Mouse (Mus musculus) heart, postnatal 25 days (tissue): ENCODE measurements around the gene Hlx. TPM values are rescaled to one million over a fixed set of nuclear protein-coding genes. Genes with fewer than 3 reads are reported as not detected.

ENCODE experiments used
- DNase-seq: peaks from one replicate; pipeline ENCODE4 v3.0.0; 2022; ENCODE audit warnings: low spot score
- intact Hi-C: fragments of 180-260 bp; cut with DNase I; formaldehyde crosslinking; loops from one replicate; pipeline ENCODE4 v1.15.1; 2025
- total RNA-seq, 2 experiments: library from RNA; stranded (reverse); gene quantifications; 2 replicates each; pipeline ENCODE4 v1.2.3; 2021

Gene Hlx
- total RNA-seq, 2 experiments from 2014 or later, result 12.2 to 15.0 TPM

DNA sequence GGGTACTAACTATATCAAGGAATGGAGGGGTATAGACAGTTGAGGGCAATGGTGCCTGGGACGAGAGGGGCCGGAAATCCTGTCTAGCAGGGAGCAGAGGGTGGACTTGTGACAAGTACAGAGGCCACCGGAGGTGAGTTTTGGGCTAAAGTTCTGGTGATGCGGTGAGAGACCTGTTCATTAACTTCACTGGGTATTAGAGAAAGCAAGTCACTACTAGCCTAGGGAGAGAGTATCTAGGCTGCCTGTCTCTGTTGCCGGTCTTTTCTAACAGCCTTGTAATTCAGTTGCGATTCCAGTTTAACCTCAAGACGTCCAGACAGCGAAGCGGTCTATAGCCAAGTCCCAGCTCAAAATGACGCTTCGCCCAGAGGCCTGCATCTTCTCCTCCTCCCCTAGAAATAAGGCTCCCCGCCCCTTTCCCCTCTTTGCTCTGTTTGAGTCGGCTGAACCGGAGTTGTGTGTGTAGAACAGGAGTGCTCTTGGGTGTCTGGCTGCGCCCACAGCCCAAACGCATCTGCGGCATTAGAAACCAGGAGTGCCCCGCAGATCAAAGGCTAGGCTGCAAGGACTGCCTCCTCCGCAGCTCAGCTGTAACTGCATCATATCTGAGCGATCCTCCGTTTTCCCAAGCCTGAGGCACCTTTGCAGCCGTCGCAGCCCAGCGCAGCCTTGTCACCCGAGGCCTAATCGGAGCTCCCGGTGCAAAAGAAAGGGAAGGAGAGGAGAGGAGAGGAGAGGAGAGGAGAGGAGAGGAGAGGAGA is 1.8 kb upstream of the Hlx start:
- no peak for DNase-seq
- intact Hi-C loops, result loop anchor here (2.0 to 10.0 kb wide), 3 partner anchors 57 to 699 kb away; partner anchors contain the start of gene 1700056E22Rik

DNA sequence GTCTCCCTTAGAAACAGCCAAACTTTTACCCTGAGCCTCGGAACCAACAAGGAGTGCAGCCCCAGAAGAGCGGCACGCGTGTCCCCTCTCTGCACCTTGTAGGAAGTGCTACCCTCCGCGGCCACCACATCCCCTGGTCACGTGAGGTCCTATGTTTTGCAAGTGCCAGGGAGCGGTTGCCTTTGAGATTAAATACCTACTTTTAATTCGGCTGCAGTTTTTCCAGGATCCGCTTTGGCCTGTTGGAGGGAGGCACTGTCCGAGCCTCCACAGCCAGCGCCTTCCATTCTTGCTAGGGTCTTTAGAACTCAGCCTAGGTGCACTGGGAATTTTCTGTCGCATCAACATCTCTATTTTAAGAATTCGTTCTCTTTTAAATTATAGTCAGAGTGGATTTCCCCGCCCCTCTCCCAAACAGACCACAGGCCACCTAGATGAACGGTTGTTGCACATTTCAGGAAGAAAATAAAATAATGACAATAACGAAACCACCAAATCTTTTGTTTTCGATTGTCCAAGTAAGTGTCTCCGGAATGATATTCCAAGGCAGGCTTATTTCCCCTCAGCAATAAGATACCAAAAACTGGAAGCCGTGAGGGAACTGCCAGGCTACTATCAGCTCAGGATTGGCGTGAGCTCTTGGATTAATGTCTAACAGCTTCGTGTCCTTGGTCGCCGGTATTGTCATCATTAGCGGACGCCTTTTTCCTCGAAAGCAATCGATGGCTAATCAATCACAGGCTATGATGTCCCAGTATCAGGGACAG is 1.1 kb upstream of the Hlx start:
- intact Hi-C loops, result loop anchor here (2.0 to 10.0 kb wide), 3 partner anchors 56 to 699 kb away; partner anchors contain the start of gene 1700056E22Rik
- no peak for DNase-seq

DNA sequence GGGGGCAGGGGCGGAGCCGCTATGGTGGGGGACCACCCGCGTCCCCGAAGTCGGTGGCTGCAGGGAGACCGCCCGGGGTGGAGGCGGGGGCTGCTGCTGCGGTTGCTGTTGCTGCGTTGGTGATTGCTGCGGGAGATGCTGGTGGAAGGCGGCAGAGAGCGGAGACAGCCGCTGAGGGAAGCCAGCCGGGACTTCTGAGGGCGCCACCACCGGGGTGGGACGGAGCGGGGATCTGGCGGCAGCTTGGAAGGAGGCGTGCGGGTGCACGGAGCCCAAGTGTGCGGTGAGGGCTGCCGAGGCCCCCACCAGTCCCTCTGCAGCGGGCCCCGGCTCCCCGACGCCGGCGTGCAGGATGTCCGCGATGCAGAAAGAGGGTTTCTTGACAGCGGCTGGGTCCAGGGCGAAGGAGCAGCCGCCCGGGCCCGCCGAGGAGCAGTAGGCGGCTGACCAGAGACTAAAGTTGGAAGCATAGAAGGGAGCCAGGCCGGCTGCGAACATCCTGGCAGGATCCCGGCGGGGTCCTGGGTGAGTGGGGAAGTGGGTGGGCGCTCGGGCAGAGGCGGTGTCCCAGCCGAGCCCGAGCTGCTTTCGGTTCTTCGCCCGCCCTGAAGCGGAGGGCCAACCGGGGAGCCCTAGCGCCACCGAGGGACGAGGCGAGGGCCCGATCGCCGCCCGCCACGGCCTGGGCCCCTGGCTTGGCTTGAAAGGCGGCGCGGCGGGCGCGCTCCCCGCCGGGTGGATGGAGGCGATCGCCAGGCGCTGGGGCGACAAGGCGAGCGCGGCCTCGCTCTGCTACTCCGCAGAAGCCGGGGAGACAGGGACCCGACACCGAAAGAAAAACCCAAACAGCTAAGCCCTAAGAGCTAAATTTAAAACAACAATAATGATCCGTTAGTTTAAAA is 524 bp downstream of the Hlx start:
- peak; percentile 50 for DNase-seq
- intact Hi-C loops, result loop anchor here (5.0 to 10.0 kb wide), 2 partner anchors 55 to 697 kb away; partner anchors contain the start of gene 1700056E22Rik

GRCm38 (mm10) chr1:184731091-184731640 is 1.3 kb downstream of the Hlx start:
- intact Hi-C loops, result loop anchor here (5.0 to 10.0 kb wide), 2 partner anchors 54 to 696 kb away; partner anchors contain the start of gene 1700056E22Rik
- no peak for DNase-seq

DNA sequence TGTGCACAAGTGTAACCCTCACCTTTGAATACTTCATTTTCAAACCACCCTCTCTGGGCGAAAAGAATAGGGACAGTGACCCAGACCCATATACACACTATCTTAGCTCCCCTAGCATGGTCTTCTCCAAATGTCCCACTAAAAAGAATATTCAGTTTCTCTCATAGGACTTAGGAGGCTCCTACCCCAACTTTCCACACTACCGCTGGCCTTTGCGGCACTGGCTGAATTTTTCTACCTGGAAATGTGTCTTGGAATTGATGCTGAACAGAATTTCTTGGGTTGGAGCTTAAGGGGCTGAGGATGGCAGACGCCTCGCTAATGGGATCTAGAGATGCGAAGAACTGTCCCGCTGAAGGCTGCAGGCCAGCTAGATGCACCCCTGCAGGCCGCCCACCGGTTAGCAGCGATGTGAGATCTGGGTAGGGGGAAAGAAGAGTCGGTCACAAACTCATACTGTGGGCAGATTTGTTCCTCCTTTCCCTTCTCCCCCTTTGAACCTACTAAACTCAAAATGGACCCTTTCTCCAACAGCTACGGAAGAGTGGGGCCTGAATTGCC is 1.9 kb downstream of the Hlx start:
- intact Hi-C loops, result loop anchor here (5.0 to 10.0 kb wide), 2 partner anchors 53 to 696 kb away; partner anchors contain the start of gene 1700056E22Rik
- no peak for DNase-seq

DNA sequence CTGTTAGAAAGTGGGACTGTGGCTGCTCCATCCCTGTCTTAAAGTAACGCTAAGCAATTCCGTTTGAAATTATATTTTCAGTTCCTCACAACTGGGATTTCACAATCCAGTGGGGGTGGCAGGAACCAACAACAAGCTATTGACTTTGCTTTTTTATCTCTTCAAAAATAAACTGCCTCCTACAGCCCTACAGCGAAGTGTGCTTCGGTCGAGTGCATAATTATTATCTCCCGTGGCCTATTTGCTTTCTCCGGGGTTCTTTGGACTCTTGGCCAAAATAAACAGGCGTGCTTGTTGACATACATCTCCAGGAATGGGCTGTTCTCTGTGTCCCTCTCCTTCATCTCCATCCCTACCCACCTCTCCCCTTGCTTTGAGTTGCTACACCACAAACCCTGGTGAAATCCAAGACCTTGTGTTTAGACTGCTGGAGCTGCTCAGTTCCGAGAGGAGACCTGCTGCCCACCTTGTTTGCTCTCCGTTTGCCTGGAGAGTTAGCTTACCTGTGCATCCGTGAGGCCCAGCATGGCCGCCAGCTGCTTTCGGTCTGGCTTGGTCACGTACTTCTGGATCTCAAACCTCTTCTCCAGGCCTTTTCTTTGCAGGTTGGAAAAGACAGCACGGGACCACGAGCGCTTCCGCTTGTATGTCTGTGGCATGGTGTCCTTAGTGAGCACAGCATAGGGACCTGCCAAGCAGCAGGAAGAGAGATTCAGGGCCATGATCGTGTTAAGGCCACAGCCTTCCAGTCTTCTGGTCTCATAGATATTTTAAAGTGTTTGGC is 2.9 kb downstream of the Hlx start:
- intact Hi-C loops, result loop anchor here (5.0 to 10.0 kb wide), 2 partner anchors 52 to 695 kb away; partner anchors contain the start of gene 1700056E22Rik
- no peak for DNase-seq

GRCm38 (mm10) chr1:184728561-184729115 is 3.8 kb downstream of the Hlx start:
- intact Hi-C loops, result no loop called here
- no peak for DNase-seq

DNA sequence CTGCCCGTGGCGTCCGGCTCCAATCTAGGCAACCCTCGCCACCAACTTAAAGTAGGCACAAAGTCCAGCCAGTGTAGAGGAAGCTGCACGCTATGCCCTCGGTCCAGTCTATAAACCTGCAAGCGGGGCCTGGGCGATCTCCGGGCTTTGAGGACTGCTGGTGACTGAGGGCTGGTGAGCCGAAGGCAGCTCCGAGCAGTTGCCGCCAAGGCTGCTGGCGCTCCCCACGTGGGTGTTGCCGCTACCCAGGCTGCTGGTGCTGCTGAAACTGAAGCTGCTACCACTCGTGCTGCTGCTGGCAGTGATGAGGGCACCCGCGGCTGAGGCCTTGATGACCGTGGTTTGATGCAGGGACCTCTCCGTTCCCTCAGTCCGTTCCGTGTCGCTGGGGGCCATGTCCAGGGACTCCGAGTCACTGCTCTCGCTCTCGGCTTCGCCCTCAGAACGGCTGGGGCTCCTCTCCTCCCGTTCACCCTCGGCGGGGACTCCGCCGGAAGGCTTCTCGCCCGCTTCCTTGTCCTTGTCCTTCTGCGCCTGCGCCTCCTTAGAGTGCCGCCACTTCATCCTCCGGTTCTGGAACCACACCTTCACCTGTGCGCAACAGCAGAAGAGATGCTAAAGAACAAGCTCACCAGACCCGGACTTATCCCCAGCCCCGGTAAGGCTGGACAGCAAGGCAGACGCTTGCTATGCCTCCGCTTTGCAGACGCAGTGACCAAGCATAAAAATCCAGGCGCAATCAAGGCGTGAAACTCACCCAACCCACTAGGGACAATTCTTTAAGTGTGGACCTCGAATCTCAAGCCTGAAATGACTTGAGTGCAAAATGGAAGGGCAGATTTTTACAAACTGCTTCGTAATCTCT is 4.8 kb downstream of the Hlx start:
- no peak for DNase-seq
- intact Hi-C loops, result no loop called here

DNA sequence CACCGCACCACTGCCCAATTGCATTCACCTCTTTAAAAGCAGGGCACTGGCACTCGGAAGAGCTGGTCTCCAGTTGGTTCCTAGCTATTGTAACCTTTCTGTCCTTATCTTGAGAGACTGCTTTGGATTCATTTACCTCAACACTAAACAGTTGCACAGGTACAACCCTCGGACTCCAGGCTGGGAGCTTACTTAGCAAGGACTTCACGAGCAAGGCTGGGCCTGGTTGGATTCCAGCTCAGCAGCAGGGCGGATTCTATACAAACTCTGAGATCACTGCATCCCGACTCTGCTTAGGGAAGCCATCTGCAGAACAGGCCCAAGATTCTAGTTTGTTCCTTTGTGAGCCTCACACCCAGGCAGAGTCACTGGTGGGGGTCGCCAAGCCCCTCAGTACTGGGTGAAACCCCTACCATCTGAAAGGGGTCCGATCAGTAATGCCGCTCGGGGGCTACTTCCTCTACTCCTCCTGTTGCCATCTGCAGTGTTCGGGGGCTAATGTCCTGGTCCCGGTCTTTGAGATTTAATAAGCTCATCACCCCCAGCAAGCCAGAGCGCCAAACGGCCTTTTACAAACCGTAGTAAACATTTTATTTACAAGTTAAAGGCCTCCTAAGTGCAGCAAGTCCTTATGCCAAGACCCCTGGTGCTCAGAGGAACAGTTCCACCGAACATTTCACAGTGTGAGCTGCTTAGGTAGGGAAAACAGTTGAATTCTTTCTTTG is 5.7 kb downstream of the Hlx start:
- intact Hi-C loops, result no loop called here
- no peak for DNase-seq

DNA sequence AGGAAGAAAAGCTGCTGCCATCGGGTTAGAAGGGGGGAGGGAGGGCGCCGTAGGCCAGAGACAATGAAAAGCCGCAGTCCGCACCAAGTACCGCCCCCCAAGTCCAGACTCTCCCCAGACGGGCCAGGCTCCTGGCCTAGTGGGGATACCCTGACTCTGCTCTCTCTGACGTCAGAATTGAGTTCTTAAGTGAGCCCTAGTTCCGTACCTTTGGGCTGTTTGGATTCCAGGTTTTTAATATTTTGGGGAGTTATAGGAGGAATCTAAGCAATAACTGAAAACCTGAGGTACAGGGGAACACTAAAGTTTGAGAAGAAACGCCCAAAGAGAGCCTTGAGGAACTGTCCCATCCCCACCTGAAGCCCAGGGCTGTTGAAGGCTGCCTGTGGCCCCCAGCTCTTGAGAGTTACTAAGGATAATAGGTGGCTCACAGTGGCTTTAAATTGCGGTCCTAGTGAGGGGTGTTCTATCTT is 7.1 kb downstream of the Hlx start:
- no peak for DNase-seq
- intact Hi-C loops, result no loop called here

DNA sequence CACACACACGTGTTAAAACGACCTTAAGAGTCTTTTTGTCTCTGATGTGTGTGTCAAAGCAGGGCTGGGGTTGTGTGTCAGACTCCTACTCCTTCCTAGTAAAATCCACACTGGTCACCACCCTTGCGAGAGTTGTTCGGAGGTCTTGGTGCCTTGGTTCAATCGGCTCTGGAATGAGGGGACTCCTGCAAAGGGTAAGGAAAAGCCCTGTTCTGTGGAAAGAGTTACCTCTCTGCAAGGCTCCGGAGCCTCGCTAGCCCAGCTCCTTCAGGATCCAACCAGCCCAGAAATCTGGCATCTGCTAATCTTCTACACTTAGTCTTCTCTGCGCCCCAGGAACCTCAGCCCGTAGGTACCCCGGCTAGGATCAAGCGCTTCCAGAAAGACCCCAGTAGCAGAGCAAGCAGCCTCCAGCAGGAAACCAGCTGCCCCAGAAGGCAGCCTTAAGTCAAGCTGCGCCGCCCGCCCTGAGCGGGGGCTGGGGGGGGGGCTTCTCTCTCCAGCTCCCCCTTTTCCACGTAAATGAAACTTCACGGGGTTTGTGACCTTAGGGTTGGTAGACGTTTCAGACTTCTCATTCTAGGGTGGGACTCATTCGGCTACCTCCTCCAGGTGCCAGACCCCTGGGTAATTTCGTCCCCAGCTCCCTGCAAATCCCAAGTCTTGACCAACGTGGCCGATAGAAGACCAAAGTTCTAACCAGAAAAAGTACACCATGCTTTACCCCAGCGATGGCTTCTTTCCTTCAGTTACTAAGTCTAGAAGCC is 7.7 kb downstream of the Hlx start:
- intact Hi-C loops, result no loop called here
- no peak for DNase-seq

DNA sequence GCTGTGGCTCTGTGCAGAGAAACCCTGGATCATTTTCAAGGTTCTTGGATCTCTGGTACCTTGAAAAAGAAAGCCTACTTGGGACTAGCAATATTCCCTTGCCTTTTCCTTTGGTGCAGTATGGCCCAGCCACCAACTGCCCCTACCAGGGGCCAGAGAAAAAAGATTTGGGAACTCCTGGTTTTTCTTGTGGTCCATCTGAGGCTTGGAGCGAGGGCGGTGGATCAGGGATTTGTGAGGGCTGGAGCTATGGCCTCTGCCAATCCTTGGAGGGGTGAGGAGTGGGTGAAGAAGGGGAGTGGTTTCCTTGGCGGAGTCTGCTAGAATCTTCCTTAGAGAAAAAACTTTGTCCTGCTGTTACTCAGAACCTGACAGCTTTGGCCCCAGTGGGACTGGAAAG is 8.5 kb downstream of the Hlx start:
- intact Hi-C loops, result no loop called here

GRCm38 (mm10) chr1:184721121-184721520 is 11.3 kb downstream of the Hlx start:
- no peak for DNase-seq
- intact Hi-C loops, result no loop called here

More for the DNA sequence above, 8.5 kb downstream of the Hlx start:
- DNase-seq, result no peak

DNA sequence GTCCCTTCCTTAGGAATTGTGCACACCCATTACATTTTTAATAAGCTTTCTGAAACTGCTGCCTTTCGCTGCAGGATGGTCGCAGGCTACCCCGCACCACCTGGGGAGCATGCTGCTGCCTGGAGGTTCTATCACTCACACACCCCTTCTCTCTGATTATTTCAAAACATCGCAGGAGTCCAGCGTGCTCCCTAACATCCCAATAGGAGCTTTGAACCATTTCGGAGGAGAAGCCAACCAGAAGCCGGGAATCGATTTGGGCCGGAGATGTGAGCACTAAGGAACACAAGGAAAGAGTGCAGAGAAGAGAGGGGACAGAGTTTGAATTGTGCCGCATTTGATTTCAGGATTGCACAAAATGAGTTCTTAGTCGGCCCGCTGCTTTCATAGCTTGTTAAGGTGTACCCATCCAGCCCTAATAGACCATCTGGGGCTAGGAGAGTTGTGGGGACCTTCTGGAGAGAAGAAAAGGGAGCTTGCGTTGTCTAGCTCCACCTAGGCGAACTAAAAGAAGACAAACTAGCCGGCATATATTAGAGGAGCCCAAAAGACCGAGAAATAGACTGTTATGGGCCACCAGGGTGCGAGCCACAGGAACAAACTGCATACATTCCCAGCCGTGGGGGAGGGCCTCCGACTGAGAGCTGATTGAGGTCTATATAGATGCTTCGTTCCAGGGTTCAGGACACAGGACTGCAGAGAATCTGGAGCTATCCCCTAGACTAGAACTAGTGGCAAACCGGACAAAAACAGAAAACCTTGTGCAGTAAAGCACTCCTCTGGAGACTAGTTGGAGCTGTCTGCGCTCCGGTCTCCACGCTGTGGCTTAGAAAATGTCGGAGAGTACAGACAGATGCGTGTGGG is 12.0 kb downstream of the Hlx start:
- no peak for DNase-seq
- intact Hi-C loops, result no loop called here
